Comparison of ENCODE assay signal across 8 mouse cellular contexts in genomic region chr13:28417929-28418881, GRCm38 (mm10).
A peak's percentile ranks its signal among the peaks of the same experiment; 100 is the strongest.
DNase-seq lines count a peak whose midpoint lies in the region; ATAC-seq and TF ChIP-seq lines count a peak whose summit lies in the region.

No protein-coding gene starts in this region.

- H3K4me3 ChIP-seq in hindbrain, postnatal 0 days (ENCODE audit: low read length): peak overlapping the region; percentile 38
- peak overlapping the region; percentile 76 for H3K4me3 ChIP-seq in left cerebral cortex, adult 2 months

- H3K36me3 ChIP-seq in hindbrain, postnatal 0 days (ENCODE audit: insufficient read depth, low read length): no peaks in the 10 kb centered on the region

- H3K27me3 ChIP-seq in hindbrain, postnatal 0 days (ENCODE audit: insufficient read depth, low read length): no peaks in the 10 kb centered on the region

- peaks cover 3% of the 10 kb centered on the region; the same call in 1 of the 2 replicates for H3K4me1 ChIP-seq in hindbrain, postnatal 0 days (ENCODE audit: insufficient read depth, low read length)

- H3K27ac ChIP-seq in hindbrain, postnatal 0 days: peak overlapping the region; percentile 90
- H3K27ac ChIP-seq in left cerebral cortex, adult 2 months: peak overlapping the region; percentile 96

- H3K9ac ChIP-seq in hindbrain, postnatal 0 days (replicated peaks; ENCODE audit: low read length): peak overlapping the region; percentile 45

- peak; percentile 8 for ATAC-seq in activated CD4-positive, CD25-positive, alpha-beta regulatory T cell, adult 4 months
- ATAC-seq in hindbrain, postnatal 0 days: peak; percentile 50

- TF ChIP-seq CTCF in hindbrain, postnatal 0 days (IDR thresholded peaks at IDR 0.05; ENCODE audit: low read depth): no peak
- TF ChIP-seq CTCF in left cerebral cortex, adult 2 months (IDR thresholded peaks at IDR 0.05): no peak

- peak; percentile 83 for DNase-seq in embryo, embryonic 10.5 days (ENCODE audit: low spot score)
- peak; percentile 75 for DNase-seq in gastrocnemius, postnatal 14 days
- peak; percentile 66 for DNase-seq in hindbrain, postnatal 0 days (ENCODE audit: low spot score)
- DNase-seq in left cerebral cortex, adult 2 months (ENCODE audit: extremely low spot score in 1 of 2, low spot score in 2 of 2): peak; percentile 47 to 50
- DNase-seq in lung, postnatal 36 days: peak; percentile 56
- DNase-seq in retina, embryonic 14.5 days (ENCODE audit: low spot score): peak; percentile 77
- DNase-seq in spleen, postnatal 14 days (ENCODE audit: low spot score in 2 of 2): no peak

- intact Hi-C loops in gastrocnemius, postnatal 14 days (cut with DNase I; ENCODE audit: low total_unique reads): loop anchor here (10.0 kb wide), 1 partner anchor 537 kb away; the partner anchor contains the start of gene Sox4
- intact Hi-C loops in left cerebral cortex, adult 2 months (cut with DNase I): loop anchor here (1.0 to 5.0 kb wide), 5 partner anchors 189 to 1419 kb away; partner anchors contain the start of gene Sox4

- H3K9me3 ChIP-seq in hindbrain, postnatal 0 days (ENCODE audit: low read length): no peaks in the 10 kb centered on the region

- peak overlapping the region; percentile 66 for H3K4me2 ChIP-seq in hindbrain, postnatal 0 days (ENCODE audit: low read depth, low read length)

- WGBS in hindbrain, postnatal 0 days: 8% methylated on average over 11 of the region's 11 CpGs

Comparison
In these comparisons a context has a peak if more than half of its experiments do, and no peak if none do; other contexts are left out.
1. DNase-seq: peak in embryo, embryonic 10.5 days (single experiment), gastrocnemius, postnatal 14 days (single experiment), hindbrain, postnatal 0 days (single experiment), left cerebral cortex, adult 2 months (2 of 2), lung, postnatal 36 days (single experiment) and retina, embryonic 14.5 days (single experiment); none in spleen, postnatal 14 days (0 of 2).